Mouse (Mus musculus) spleen, adult 2 months (tissue): Measurements from ENCODE around the gene Rab3gap2.

ENCODE experiments used
- CTCF ChIP-seq: fragments of 200-500 bp; IDR thresholded peaks from 2 replicates; pipeline ENCODE4 v1.5.1; 2011; ENCODE audit warnings: mild to moderate bottlenecking, inconsistent platforms; ENCODE audit not compliant: insufficient read depth, insufficient read length, insufficient replicate concordance; ENCODE audit errors: extremely low read depth
- POLR2A ChIP-seq: fragments of 200-500 bp; IDR thresholded peaks from 2 replicates; pipeline ENCODE4 v1.6.1; 2011; ENCODE audit warnings: low read depth, low read length, inconsistent platforms

GRCm38 (mm10) chr1:185283247-185283646 lies 79.3 kb downstream of the Rab3gap2 start:
- TF ChIP-seq CTCF, result no peak
- TF ChIP-seq POLR2A, result no peak
